Comparison of ENCODE assay signal across 9 mouse cellular contexts in the genomic region with DNA sequence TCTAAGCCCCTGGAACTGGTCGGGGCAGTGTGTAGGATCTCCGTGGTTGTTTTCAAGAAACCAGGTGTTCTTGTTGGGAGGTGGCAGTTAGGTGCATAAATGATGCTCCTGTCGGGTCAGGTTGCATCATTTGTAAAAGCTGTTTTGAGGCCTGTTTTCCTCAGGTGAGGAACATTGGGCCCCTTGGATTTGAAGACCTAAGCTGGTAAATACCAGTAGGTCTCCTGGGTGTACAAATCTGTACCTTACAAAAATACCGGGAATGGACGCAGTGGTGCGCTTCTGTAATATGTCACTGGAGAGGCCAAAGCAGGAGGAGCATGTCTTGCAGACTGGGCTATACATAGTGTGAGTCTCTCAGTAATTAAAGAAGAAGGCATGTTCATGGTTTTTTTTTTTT. TPM values are rescaled to one million over a fixed set of nuclear protein-coding genes. Genes with fewer than 3 reads are reported as not detected.
DNase-seq lines count a peak whose midpoint lies in the region; ATAC-seq and TF ChIP-seq lines count a peak whose summit lies in the region.
"Had no signal": no experiment of that assay in that cellular context is flagged by ENCODE, and none has a peak within 500 bp of the region (broad histone marks: within the 10 kb centered on the region; RNA-seq: fewer than 3 reads in every experiment).

No protein-coding gene starts in this region.

- H3K27me3 ChIP-seq in kidney, postnatal 0 days (ENCODE audit: insufficient read depth, low read length): no peaks in the 10 kb centered on the region
- H3K27me3 ChIP-seq in hindbrain, embryonic 14.5 days (ENCODE audit: control insufficient read depth, insufficient read depth, low read length): no peaks in the 10 kb centered on the region
- no peaks in the 10 kb centered on the region for H3K27me3 ChIP-seq in midbrain, embryonic 16.5 days (ENCODE audit: control insufficient read depth, insufficient read depth, low read depth, low read length)

- peak overlapping the region; percentile 89 for H3K4me3 ChIP-seq in kidney, postnatal 0 days (replicated peaks; ENCODE audit: low read depth, low read length)
- peak overlapping the region; percentile 75 for H3K4me3 ChIP-seq in bone marrow macrophage, adult 2 months (ENCODE audit: insufficient read depth, low read length)
- peak overlapping the region; percentile 88 for H3K4me3 ChIP-seq in hindbrain, embryonic 14.5 days (replicated peaks; ENCODE audit: low read length)
- H3K4me3 ChIP-seq in midbrain, embryonic 16.5 days (ENCODE audit: low read depth, low read length): peak overlapping the region; percentile 95

- no peak for TF ChIP-seq CTCF in kidney, postnatal 0 days (IDR thresholded peaks at IDR 0.05; ENCODE audit: low read depth)
- no peak for TF ChIP-seq CTCF in bone marrow macrophage, adult 2 months (IDR thresholded peaks at IDR 0.05; ENCODE audit: low read depth, low read length)

- TF ChIP-seq POLR2A in bone marrow macrophage, adult 2 months (IDR thresholded peaks at IDR 0.05; ENCODE audit: borderline replicate concordance, low read depth, low read length): no peak

- peaks cover 11% of the 10 kb centered on the region; the same call in 1 of the 2 replicates for H3K4me1 ChIP-seq in kidney, postnatal 0 days (replicated peaks; ENCODE audit: insufficient read depth, low read length)
- 0 out of 2 replicates have a peak, but pooled peaks cover 8% of the 10 kb centered on the region for H3K4me1 ChIP-seq in bone marrow macrophage, adult 2 months (ENCODE audit: control insufficient read depth, insufficient read depth, low read length)
- H3K4me1 ChIP-seq in hindbrain, embryonic 14.5 days (replicated peaks; ENCODE audit: control insufficient read depth, insufficient read depth, low read length): peaks cover 16% of the 10 kb centered on the region
- H3K4me1 ChIP-seq in midbrain, embryonic 16.5 days (ENCODE audit: control insufficient read depth, insufficient read depth, low read length): peaks cover 15% of the 10 kb centered on the region

- H3K9me3 ChIP-seq in kidney, postnatal 0 days (replicated peaks; ENCODE audit: low read length): no peaks in the 10 kb centered on the region
- H3K9me3 ChIP-seq in hindbrain, embryonic 14.5 days (ENCODE audit: control insufficient read depth, low read length): no peaks in the 10 kb centered on the region
- H3K9me3 ChIP-seq in midbrain, embryonic 16.5 days (replicated peaks; ENCODE audit: control insufficient read depth, low read length, poor library complexity, severe bottlenecking): no peaks in the 10 kb centered on the region

- H3K9ac ChIP-seq in kidney, postnatal 0 days (ENCODE audit: low read depth, low read length): peak overlapping the region; percentile 89
- H3K9ac ChIP-seq in hindbrain, embryonic 14.5 days: peak overlapping the region; percentile 95
- peak overlapping the region; percentile 98 for H3K9ac ChIP-seq in midbrain, embryonic 16.5 days (ENCODE audit: low read depth, low read length)

- peak overlapping the region; percentile 94 for H3K4me2 ChIP-seq in kidney, postnatal 0 days (ENCODE audit: low read length)
- peak overlapping the region; percentile 76 for H3K4me2 ChIP-seq in hindbrain, embryonic 14.5 days (replicated peaks)
- peak overlapping the region; percentile 84 for H3K4me2 ChIP-seq in midbrain, embryonic 16.5 days (ENCODE audit: low read length)

- 20% methylated on average over 6 of the region's 6 CpGs for WGBS in kidney, postnatal 0 days
- WGBS in hindbrain, embryonic 14.5 days: 38% methylated on average over 6 of the region's 6 CpGs
- WGBS in midbrain, embryonic 16.5 days: 33% methylated on average over 6 of the region's 6 CpGs

- ATAC-seq in kidney, postnatal 0 days (replicated peaks; ENCODE audit: low FRiP score, low read depth): no peak
- no peak for ATAC-seq in hindbrain, embryonic 14.5 days (ENCODE audit: low FRiP score)
- ATAC-seq in midbrain, embryonic 16.5 days: no peak

- peaks cover 35% of the 10 kb centered on the region for H3K36me3 ChIP-seq in kidney, postnatal 0 days (ENCODE audit: insufficient read depth, low read length)
- H3K36me3 ChIP-seq in hindbrain, embryonic 14.5 days (replicated peaks; ENCODE audit: control insufficient read depth, insufficient read depth): peaks cover 37% of the 10 kb centered on the region
- H3K36me3 ChIP-seq in midbrain, embryonic 16.5 days (ENCODE audit: control insufficient read depth, insufficient read depth, low read length): peaks cover 29% of the 10 kb centered on the region

- DNase-seq in kidney, postnatal 0 days (ENCODE audit: low spot score): no peak
- no peak for DNase-seq in kidney, adult 8-10 months
- no peak for DNase-seq in hindbrain, embryonic 14.5 days (ENCODE audit: low spot score)
- no peak for DNase-seq in left cerebral cortex, adult 8-10 months (ENCODE audit: low spot score in 2 of 2)
- no peak for DNase-seq in layer of hippocampus, postnatal 36 days
- DNase-seq in cerebellum, adult 11-12 months: no peak

- H3K27ac ChIP-seq in kidney, postnatal 0 days: peak overlapping the region; percentile 92; the same call in 1 of the 2 replicates
- H3K27ac ChIP-seq in bone marrow macrophage, adult 2 months (ENCODE audit: insufficient read depth, low read depth, low read length): peak overlapping the region; percentile 51
- H3K27ac ChIP-seq in hindbrain, embryonic 14.5 days: peak overlapping the region; percentile 91; the same call in 1 of the 2 replicates
- H3K27ac ChIP-seq in midbrain, embryonic 16.5 days (ENCODE audit: low read length): no peak overlapping the region

RNA-seq across cellular contexts. Expression of gene Herpud1, which starts 1.5 kb away (rescaled TPM):
- 95.8 and 100 TPM in 2 replicates for polyA plus RNA-seq in kidney, postnatal 0 days (2015; fragmentation: Nextera tagmentation; extraction: Ambion mirVana)
- polyA plus RNA-seq in bone marrow macrophage, adult 2 months (2012; ENCODE audit: insufficient read depth, insufficient read length, missing spikeins): 86.2 and 93.4 TPM in 2 replicates
- 66.6 and 79.8 TPM in 2 replicates for polyA plus RNA-seq in hindbrain, embryonic 14.5 days (2014; fragmentation: Nextera tagmentation; extraction: Ambion mirVana)
- polyA plus RNA-seq in midbrain, embryonic 16.5 days (2015; fragmentation: Nextera tagmentation; extraction: Ambion mirVana): 72.3 and 82.7 TPM in 2 replicates
- 10 to 100 TPM; 68.9 to 76.1 (median 73.2) TPM for total RNA-seq in left cerebral cortex, adult 8-10 months (2022)
- total RNA-seq in layer of hippocampus, postnatal 36 days (2021): 10 to 100 TPM; 54.8 to 80.2 TPM

RNA-seq across cellular contexts. Expression of gene Nlrc5, which starts 46.4 kb away (rescaled TPM):
- 0.23 and 0.28 TPM in 2 replicates for polyA plus RNA-seq in kidney, postnatal 0 days (2015; fragmentation: Nextera tagmentation; extraction: Ambion mirVana)
- polyA plus RNA-seq in bone marrow macrophage, adult 2 months (2012; ENCODE audit: insufficient read depth, insufficient read length, missing spikeins): 37.8 and 44.1 TPM in 2 replicates
- polyA plus RNA-seq in hindbrain, embryonic 14.5 days (2014; fragmentation: Nextera tagmentation; extraction: Ambion mirVana): 0.22 and 0.31 TPM in 2 replicates
- polyA plus RNA-seq in midbrain, embryonic 16.5 days (2015; fragmentation: Nextera tagmentation; extraction: Ambion mirVana): 0.49 and 0.77 TPM in 2 replicates
- total RNA-seq in left cerebral cortex, adult 8-10 months (2022): 1 to 10 TPM in 3 of 4 experiments, under 1 TPM in 1; 0.81 to 3.7 (median 2.6) TPM
- total RNA-seq in layer of hippocampus, postnatal 36 days (2021): 1 to 10 TPM in 1 of 2 experiments, under 1 TPM in 1; 0.55 to 1.3 TPM

RNA-seq across cellular contexts. Expression of gene Slc12a3, which starts 58.8 kb away (rescaled TPM):
- 44.6 and 45.6 TPM in 2 replicates for polyA plus RNA-seq in kidney, postnatal 0 days (2015; fragmentation: Nextera tagmentation; extraction: Ambion mirVana)
- 1.1 TPM in 1 of 2 replicates, not detected in the other for polyA plus RNA-seq in bone marrow macrophage, adult 2 months (2012; ENCODE audit: insufficient read depth, insufficient read length, missing spikeins)
- polyA plus RNA-seq in hindbrain, embryonic 14.5 days (2014; fragmentation: Nextera tagmentation; extraction: Ambion mirVana): 0.07 TPM in 1 of 2 replicates, not detected in the other
- polyA plus RNA-seq in midbrain, embryonic 16.5 days (2015; fragmentation: Nextera tagmentation; extraction: Ambion mirVana): 0.09 TPM in 1 of 2 replicates, not detected in the other
- total RNA-seq in left cerebral cortex, adult 8-10 months (2022): under 1 TPM; 0.20 to 0.57 (median 0.48) TPM
- total RNA-seq in layer of hippocampus, postnatal 36 days (2021): under 1 TPM; 0.18 to 0.20 TPM
- total RNA-seq: adrenal gland, postnatal 36 days had no signal

Comparison
In these comparisons a context has a peak if more than half of its experiments do, and no peak if none do; other contexts are left out.
1. RNA of gene Nlrc5, which starts 46.4 kb away (polyA plus RNA-seq): 37.8 to 44.1 TPM in bone marrow macrophage, adult 2 months; 0.49 to 0.77 TPM in midbrain, embryonic 16.5 days, 0.22 to 0.31 TPM in hindbrain, embryonic 14.5 days and 0.23 to 0.28 TPM in kidney, postnatal 0 days; every median in the first group is over 10 times any median in the second.
2. RNA of gene Slc12a3, which starts 58.8 kb away (polyA plus RNA-seq): 44.6 to 45.6 TPM in kidney, postnatal 0 days; 0.07 TPM in hindbrain, embryonic 14.5 days, 1.1 TPM in bone marrow macrophage, adult 2 months and 0.09 TPM in midbrain, embryonic 16.5 days; every median in the first group is over 10 times any median in the second.
3. Peak in every context shown above with its lines, with median percentiles within 50 percentile points of each other: H3K4me2 ChIP-seq, H3K4me3 ChIP-seq and H3K9ac ChIP-seq.